Mouse (Mus musculus) hindbrain, embryonic 14.5 days (tissue): ENCODE data around the gene Tgfbi. TPM values are rescaled to one million over a fixed set of nuclear protein-coding genes. Genes with fewer than 3 reads are reported as not detected.

Source experiments
- ATAC-seq: fragments of 200-750 bp; cut with Nextera tagmentation; 2 replicates; pipeline ENCODE4 v1.8.0; 2017; ENCODE audit warnings: moderate number of reproducible peaks, mild to moderate bottlenecking, moderate TSS enrichment, moderate library complexity; ENCODE audit not compliant: low FRiP score
- DNase-seq: peaks from one replicate; pipeline ENCODE4 v3.0.0-alpha.2; 2015; ENCODE audit warnings: low spot score
- H3K27ac ChIP-seq: fragments of 300-500 bp; sonication (generic); 2 replicates; pipeline ENCODE4 v1.5.1; 2014; ENCODE audit warnings: mild to moderate bottlenecking, moderate library complexity
- H3K27me3 ChIP-seq: fragments of 300-500 bp; sonication (generic); 2 replicates; pipeline ENCODE4 v1.6.1; 2014; ENCODE audit warnings: mild to moderate bottlenecking, low read length, mixed read lengths; ENCODE audit not compliant: control insufficient read depth, insufficient read depth
- H3K36me3 ChIP-seq: fragments of 300-500 bp; sonication (generic); replicated peaks from 2 replicates; pipeline ENCODE4 v1.6.1; 2014; ENCODE audit not compliant: control insufficient read depth, insufficient read depth
- H3K4me1 ChIP-seq: fragments of 300-500 bp; sonication (generic); replicated peaks from 2 replicates; pipeline ENCODE4 v1.6.1; 2014; ENCODE audit warnings: antibody characterized with exemption, low read length, mixed read lengths; ENCODE audit not compliant: control insufficient read depth, insufficient read depth
- H3K4me2 ChIP-seq: fragments of 300-500 bp; sonication (generic); replicated peaks from 2 replicates; pipeline ENCODE4 v1.6.1; 2014; ENCODE audit warnings: mild to moderate bottlenecking, moderate library complexity
- H3K4me3 ChIP-seq: fragments of 300-500 bp; sonication (generic); replicated peaks from 2 replicates; pipeline ENCODE4 v1.5.1; 2014; ENCODE audit warnings: mild to moderate bottlenecking, low read length
- H3K9ac ChIP-seq: fragments of 300-500 bp; sonication (generic); 2 replicates; pipeline ENCODE4 v1.6.1; 2014
- H3K9me3 ChIP-seq: fragments of 300-500 bp; sonication (generic); 2 replicates; pipeline ENCODE4 v1.6.1; 2016; ENCODE audit warnings: low read length; ENCODE audit not compliant: control insufficient read depth
- WGBS: fragments of 180-500 bp; shearing (Covaris S2); extraction: QIAGEN DNeasy Blood & Tissue Kit; methylation state at CpG from one replicate; pipeline ENCODE4 v1.1.7; 2014; 5-methylcytosine and 5-hydroxymethylcytosine counted together
- polyA plus RNA-seq: library from polyadenylated mRNA; unstranded; fragments of >200 nt; fragmentation: Nextera tagmentation; extraction: Ambion mirVana; gene quantifications from 2 replicates; pipeline ENCODE4 v1.2.1, GENCODE M21; 2014

Gene Tgfbi
- polyA plus RNA-seq, 1 experiment from 2014 or later, result 7.1 TPM

DNA sequence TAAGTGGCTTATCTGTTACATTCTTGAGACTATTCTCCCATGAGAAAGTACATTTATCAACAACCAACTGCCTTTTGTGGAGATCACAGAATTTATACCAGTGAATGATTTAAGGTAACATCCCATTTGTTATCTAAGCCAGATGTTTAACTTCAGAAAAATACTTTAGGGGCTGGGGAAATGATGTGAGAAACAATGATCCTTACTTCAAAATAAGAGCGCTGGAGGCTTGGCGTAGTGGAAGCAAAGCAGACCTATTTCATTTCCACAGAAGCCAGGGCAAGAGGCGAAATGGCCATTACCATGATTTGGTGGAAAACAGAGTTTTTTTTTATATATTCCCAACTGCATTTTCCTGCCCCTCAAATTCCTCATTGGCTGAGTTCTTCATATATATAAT is 34.7 kb downstream of the Tgfbi start:
- Histone ChIP-seq H3K4me1 (peaks cover 7% of the 10 kb centered on the region), H3K27ac (no peak overlapping the region), H3K27me3 (no peaks in the 10 kb centered on the region), H3K9ac (no peak overlapping the region), H3K9me3 (no peaks in the 10 kb centered on the region), H3K4me2 (no peak overlapping the region), H3K4me3 (no peak overlapping the region), H3K36me3 (no peaks in the 10 kb centered on the region)
- no peak for DNase-seq
- 91% methylated on average over 3 of the region's 3 CpGs for WGBS
- no peak for ATAC-seq

DNA sequence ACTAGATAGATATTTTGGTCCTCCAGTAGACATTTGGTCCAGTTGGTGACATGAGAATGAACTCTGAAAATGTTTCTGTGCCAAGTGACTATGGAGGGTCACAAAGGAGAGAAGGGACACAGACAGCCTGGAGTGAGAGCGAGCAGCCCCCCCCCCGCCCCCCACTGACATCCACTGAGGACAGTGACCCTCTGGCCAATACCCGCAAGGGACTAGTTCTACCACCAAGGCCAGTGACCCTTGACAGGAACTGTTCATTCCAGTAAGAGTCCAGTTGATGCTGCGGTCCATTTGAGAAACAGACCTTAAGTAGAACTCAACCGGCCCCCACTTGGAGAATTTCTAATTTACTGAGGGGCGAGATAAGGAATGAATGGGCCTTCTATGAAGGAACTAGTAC is 36.4 kb downstream of the Tgfbi start:
- DNase-seq (no peak), ATAC-seq (no peak)
- Histone ChIP-seq H3K9ac (no peak overlapping the region), H3K36me3 (no peaks in the 10 kb centered on the region), H3K27ac (no peak overlapping the region), H3K4me2 (no peak overlapping the region), H3K9me3 (no peaks in the 10 kb centered on the region), H3K4me3 (no peak overlapping the region), H3K27me3 (no peaks in the 10 kb centered on the region), H3K4me1 (peaks cover 7% of the 10 kb centered on the region)
- 89% methylated on average over 6 of the region's 6 CpGs for WGBS

DNA sequence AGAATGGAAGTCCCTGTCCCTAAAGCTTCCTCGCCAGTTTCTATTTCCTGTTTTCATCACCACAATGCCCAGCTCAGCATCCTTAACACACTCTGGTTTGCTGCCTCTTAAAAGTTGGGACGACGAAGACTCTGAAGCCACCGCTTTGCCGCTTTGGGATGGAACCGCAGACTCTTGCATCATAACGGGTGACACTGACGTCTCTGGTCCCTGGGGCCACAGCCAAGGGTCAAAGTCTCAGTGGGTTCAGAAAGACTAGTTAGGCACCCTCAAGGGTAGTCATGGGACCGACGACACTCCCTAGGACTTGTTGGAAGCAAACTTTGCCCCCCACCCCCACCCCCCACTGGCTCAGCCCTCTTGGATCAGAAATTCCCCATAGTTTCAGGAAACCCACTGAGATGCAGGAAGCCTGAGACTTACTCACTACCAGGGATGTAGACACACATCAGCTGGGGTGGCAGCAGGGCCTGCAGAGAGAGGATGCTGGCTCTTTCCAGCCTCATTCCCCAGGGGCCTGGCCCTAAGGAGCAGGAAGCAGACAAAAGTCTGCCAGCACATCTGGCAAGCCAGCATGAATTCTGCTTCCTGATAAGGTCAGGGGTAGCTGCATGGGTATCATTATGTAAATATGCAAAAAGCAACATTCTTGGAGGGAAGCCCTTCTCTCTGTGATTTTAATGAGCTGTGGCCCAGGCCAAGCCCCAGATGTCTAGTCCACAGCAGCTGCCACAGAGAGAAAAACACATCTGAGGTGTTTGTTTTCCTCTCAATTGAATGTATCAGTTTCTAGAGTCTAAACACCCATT is 38.5 kb downstream of the Tgfbi start:
- 68% methylated on average over 10 of the region's 10 CpGs for WGBS
- ATAC-seq, result peak; percentile 40; the same call in 1 of the 2 replicates

DNA sequence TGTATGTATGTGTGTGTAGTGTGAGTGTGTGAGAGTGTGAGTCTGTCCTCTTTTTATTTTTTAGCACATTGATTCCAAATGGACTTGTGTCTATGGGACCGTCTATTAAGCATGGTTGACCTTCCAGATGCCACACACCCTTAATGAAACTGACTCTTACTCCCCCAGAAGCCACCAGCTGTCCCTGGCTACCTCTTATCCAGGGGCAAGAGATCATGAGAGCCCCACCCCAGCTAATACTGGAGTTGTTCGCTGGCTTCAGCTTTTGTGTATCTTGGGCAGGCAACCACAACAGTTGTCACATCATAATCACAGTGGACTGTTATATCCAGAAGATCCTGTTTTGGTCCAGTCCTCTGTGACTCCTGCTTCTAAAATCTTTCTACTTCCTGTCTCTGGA is 40.7 kb downstream of the Tgfbi start:
- H3K4me1 ChIP-seq, result peaks cover 7% of the 10 kb centered on the region
- no peak overlapping the region for H3K9ac ChIP-seq
- H3K4me3 ChIP-seq, result no peak overlapping the region
- no peaks in the 10 kb centered on the region for H3K36me3 ChIP-seq
- DNase-seq (no peak), ATAC-seq (no peak)
- no peaks in the 10 kb centered on the region for H3K27me3 ChIP-seq
- no peak overlapping the region for H3K4me2 ChIP-seq
- 88% methylated on average over 2 of the region's 2 CpGs for WGBS
- no peaks in the 10 kb centered on the region for H3K9me3 ChIP-seq
- no peak overlapping the region for H3K27ac ChIP-seq

More for the DNA sequence above, 38.5 kb downstream of the Tgfbi start:
- Histone ChIP-seq H3K27me3 (no peaks in the 10 kb centered on the region), H3K27ac (no peak overlapping the region), H3K9me3 (no peaks in the 10 kb centered on the region), H3K36me3 (no peaks in the 10 kb centered on the region), H3K4me2 (no peak overlapping the region), H3K9ac (no peak overlapping the region), H3K4me1 (peaks cover 7% of the 10 kb centered on the region), H3K4me3 (no peak overlapping the region)
- DNase-seq, result peak; percentile 47

DNA sequence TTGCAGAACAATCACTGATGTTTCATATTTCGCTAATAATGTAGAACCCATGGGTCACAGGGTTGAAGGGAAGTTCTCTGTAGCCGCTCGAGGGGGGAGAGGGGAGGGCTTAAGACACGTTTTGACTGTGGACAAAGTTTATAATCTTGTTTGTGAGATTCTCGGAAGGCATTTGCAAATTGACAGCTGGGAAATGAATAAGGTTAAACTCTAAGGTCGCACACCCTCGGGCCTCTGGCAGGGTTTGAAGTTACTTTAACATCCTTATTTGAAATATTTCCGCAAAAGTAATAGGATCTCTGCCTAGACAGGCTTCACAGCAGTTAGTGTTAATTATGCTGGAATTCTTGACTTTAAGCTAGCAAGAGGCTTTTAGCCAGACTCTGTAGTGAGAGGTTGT is 43.1 kb downstream of the Tgfbi start:
- Histone ChIP-seq H3K4me2 (no peak overlapping the region), H3K9me3 (no peaks in the 10 kb centered on the region), H3K27me3 (no peaks in the 10 kb centered on the region), H3K27ac (no peak overlapping the region), H3K36me3 (no peaks in the 10 kb centered on the region), H3K9ac (no peak overlapping the region), H3K4me3 (no peak overlapping the region), H3K4me1 (peaks cover 7% of the 10 kb centered on the region)
- DNase-seq (no peak), ATAC-seq (no peak)
- WGBS, result 71% methylated on average over 8 of the region's 8 CpGs

DNA sequence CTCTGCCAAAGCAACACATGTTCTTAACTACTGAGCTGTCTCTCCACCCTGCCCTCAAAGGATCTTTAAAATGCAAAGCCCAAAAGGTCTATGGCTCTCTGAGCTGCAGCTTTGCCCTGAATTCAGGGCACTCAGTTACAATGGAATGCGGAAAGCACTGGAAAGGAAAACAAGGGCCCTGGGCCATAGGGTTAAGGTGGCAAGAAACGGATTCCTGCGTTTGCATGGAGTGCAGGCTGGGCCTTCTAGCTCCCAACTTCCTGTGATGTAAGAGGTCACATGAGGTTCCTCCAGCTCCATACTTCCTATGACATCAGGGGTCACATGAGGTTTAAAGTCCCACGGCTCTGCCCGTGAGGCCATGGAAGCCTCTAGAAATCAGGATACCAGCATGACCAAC is 44.9 kb downstream of the Tgfbi start:
- Histone ChIP-seq H3K36me3 (no peaks in the 10 kb centered on the region), H3K27ac (no peak overlapping the region), H3K27me3 (no peaks in the 10 kb centered on the region), H3K9me3 (no peaks in the 10 kb centered on the region), H3K9ac (no peak overlapping the region), H3K4me3 (no peak overlapping the region), H3K4me2 (no peak overlapping the region), H3K4me1 (no peaks in the 10 kb centered on the region)
- WGBS, result 90% methylated on average over 5 of the region's 5 CpGs
- DNase-seq (no peak), ATAC-seq (no peak)

DNA sequence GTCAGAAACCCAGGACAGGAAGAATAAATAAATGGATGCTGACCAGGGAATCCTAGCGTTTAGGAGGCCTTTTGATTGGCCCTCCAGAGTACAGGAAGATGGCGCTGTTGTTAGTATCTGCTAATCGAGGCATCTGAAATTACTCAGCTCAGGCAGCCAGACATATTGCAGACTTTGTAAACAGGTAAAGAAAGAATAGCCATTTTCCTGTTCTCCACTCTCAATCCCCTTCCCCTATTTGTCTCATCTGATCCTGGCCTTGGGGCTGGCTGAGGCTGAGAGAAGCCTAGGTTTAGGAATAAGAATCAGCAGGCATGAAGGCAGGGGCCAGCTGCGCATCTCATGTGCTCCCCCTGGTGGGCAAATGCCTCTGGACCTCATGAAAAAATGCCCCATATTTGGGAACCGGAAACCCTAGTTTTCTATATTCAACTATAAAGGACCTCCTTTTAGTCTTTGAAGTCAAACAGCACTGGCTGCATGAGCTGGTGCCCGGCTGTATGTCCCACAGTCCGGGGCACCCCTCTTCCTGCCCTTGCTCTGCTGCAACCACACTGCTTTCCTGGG is 48.7 kb downstream of the Tgfbi start:
- no peaks in the 10 kb centered on the region for H3K27me3 ChIP-seq
- H3K4me2 ChIP-seq, result no peak overlapping the region
- H3K9ac ChIP-seq, result no peak overlapping the region
- no peaks in the 10 kb centered on the region for H3K9me3 ChIP-seq
- 39% methylated on average over 7 of the region's 7 CpGs for WGBS
- H3K4me3 ChIP-seq, result no peak overlapping the region
- ATAC-seq, result no peak
- H3K36me3 ChIP-seq, result no peaks in the 10 kb centered on the region
- H3K27ac ChIP-seq, result no peak overlapping the region
- peak; percentile 74 for DNase-seq
- H3K4me1 ChIP-seq, result no peaks in the 10 kb centered on the region

DNA sequence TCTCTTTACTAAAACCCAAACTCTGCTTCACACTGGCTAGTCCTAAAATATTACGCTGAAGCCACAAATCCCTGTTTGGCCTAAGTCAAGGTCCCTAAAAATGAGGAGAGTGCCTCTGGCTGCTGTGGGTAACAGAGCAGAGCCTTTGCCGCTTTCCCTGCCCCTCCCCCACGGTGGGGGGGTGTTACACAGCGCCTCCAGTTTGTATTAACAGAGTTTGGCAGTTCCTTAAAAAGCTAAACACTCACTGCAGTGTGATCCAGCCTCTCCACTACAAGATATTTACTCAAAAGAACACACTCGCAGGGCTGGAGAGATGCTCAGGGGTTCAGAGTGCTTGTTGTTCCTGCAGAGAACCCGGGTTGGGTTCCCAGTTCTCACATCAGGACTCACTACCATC is 49.6 kb downstream of the Tgfbi start:
- ATAC-seq, result no peak
- H3K27ac ChIP-seq, result no peak overlapping the region
- WGBS, result 70% methylated on average over 6 of the region's 6 CpGs

DNA sequence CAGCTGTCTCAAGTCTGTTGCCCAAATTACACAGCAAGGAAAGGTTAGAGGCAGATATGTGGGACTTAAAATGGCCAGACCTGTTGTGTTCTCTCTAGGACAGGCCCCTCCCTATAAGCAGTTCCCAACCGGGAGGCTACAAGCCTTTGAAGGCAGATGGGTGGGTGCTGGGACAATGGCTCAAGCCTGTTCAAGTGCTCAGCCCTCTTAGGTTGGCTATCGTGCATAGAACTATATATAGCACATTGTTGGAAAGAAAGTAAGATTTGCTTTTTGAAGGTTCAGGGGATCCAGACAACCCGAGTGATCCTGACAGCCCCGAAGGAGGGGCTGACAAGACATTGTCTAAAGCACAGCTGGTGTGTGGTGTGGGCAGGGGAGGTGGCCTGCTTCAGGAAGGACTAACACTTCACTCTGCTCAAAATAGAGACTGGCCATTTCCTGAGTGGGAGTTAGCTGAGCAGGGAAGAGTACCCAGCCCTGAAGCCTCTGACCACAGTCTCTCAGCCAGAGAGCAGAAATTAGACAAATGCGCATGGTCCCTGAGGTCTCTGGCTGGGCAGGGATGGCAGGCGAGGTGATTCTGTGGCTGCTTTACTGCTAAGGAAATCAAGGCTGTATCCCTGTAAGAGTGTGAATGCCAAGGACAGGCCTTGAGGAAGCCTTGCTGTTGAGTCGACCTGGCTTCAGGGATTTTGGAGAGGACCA is 52.7 kb downstream of the Tgfbi start:
- WGBS, result 66% methylated on average over 7 of the region's 7 CpGs
- no peak overlapping the region for H3K4me3 ChIP-seq
- H3K9me3 ChIP-seq, result no peaks in the 10 kb centered on the region
- H3K36me3 ChIP-seq, result no peaks in the 10 kb centered on the region
- H3K4me2 ChIP-seq, result no peak overlapping the region
- no peak overlapping the region; the same call in 1 of the 2 replicates for H3K27ac ChIP-seq
- H3K4me1 ChIP-seq, result no peaks in the 10 kb centered on the region
- no peak overlapping the region for H3K9ac ChIP-seq
- DNase-seq (no peak), ATAC-seq (no peak)
- no peaks in the 10 kb centered on the region for H3K27me3 ChIP-seq

More for the DNA sequence above, 49.6 kb downstream of the Tgfbi start:
- no peak overlapping the region for H3K4me2 ChIP-seq
- H3K9ac ChIP-seq, result no peak overlapping the region
- no peaks in the 10 kb centered on the region for H3K27me3 ChIP-seq
- H3K36me3 ChIP-seq, result no peaks in the 10 kb centered on the region
- no peak overlapping the region for H3K4me3 ChIP-seq
- H3K9me3 ChIP-seq, result no peaks in the 10 kb centered on the region
- H3K4me1 ChIP-seq, result no peaks in the 10 kb centered on the region
- no peak for DNase-seq
